Mouse (Mus musculus): Measurements from ENCODE around the gene Casp3. TPM values are rescaled to one million over a fixed set of nuclear protein-coding genes. Genes with fewer than 3 reads are reported as not detected.

The Casp3 gene
- polyA plus RNA-seq, 1 experiment from 2014 or later, result 89.8 TPM

GRCm38 (mm10) chr8:46585576-46585975 is 31.5 kb upstream of the Casp3 start:
- 48% methylated on average over 3 of the region's 3 CpGs for WGBS
- Histone ChIP-seq H3K9me3 (ENCODE audit: control insufficient read depth, low read length) (no peaks in the 10 kb centered on the region), H3K4me3 (ENCODE audit: low read length) (no peak overlapping the region), H3K4me1 (replicated peaks; ENCODE audit: control insufficient read depth, insufficient read depth, low read length) (no peaks in the 10 kb centered on the region), H3K27me3 (ENCODE audit: control insufficient read depth, insufficient read depth, low read depth, low read length) (no peaks in the 10 kb centered on the region), H3K27ac (ENCODE audit: low read length) (no peak overlapping the region), H3K36me3 (ENCODE audit: control insufficient read depth, insufficient read depth, low read length) (peaks cover 2% of the 10 kb centered on the region; the same call in 1 of the 2 replicates), H3K4me2 (ENCODE audit: low read depth, low read length) (no peak overlapping the region), H3K9ac (ENCODE audit: low read length) (no peak overlapping the region)
- ATAC-seq (ENCODE audit: low read depth), result no peak

- WGBS, result 78% methylated on average over 5 of the region's 5 CpGs
- Histone ChIP-seq H3K27ac (ENCODE audit: low read length) (no peak overlapping the region), H3K4me2 (ENCODE audit: low read depth, low read length) (no peak overlapping the region), H3K27me3 (ENCODE audit: control insufficient read depth, insufficient read depth, low read depth, low read length) (no peaks in the 10 kb centered on the region), H3K4me3 (ENCODE audit: low read length) (no peak overlapping the region), H3K9ac (ENCODE audit: low read length) (no peak overlapping the region), H3K9me3 (ENCODE audit: control insufficient read depth, low read length) (no peaks in the 10 kb centered on the region), H3K36me3 (ENCODE audit: control insufficient read depth, insufficient read depth, low read length) (no peaks in the 10 kb centered on the region), H3K4me1 (replicated peaks; ENCODE audit: control insufficient read depth, insufficient read depth, low read length) (no peaks in the 10 kb centered on the region)
- no peak for ATAC-seq (ENCODE audit: low read depth)
Observed at GRCm38 (mm10) chr8:46587911-46588310, 29.2 kb upstream of the Casp3 start.

- Histone ChIP-seq H3K4me3 (ENCODE audit: low read length) (no peak overlapping the region), H3K27me3 (ENCODE audit: control insufficient read depth, insufficient read depth, low read depth, low read length) (no peaks in the 10 kb centered on the region), H3K4me2 (ENCODE audit: low read depth, low read length) (no peak overlapping the region), H3K4me1 (replicated peaks; ENCODE audit: control insufficient read depth, insufficient read depth, low read length) (no peaks in the 10 kb centered on the region), H3K9me3 (ENCODE audit: control insufficient read depth, low read length) (no peaks in the 10 kb centered on the region), H3K27ac (ENCODE audit: low read length) (no peak overlapping the region), H3K9ac (ENCODE audit: low read length) (no peak overlapping the region), H3K36me3 (ENCODE audit: control insufficient read depth, insufficient read depth, low read length) (no peaks in the 10 kb centered on the region)
- 91% methylated on average over 2 of the region's 2 CpGs for WGBS
- no peak for ATAC-seq (ENCODE audit: low read depth)
Observed at GRCm38 (mm10) chr8:46588663-46589062, 28.4 kb upstream of the Casp3 start.

- Histone ChIP-seq H3K9ac (ENCODE audit: low read length) (no peak overlapping the region), H3K36me3 (ENCODE audit: control insufficient read depth, insufficient read depth, low read length) (no peaks in the 10 kb centered on the region), H3K9me3 (ENCODE audit: control insufficient read depth, low read length) (no peaks in the 10 kb centered on the region), H3K27me3 (ENCODE audit: control insufficient read depth, insufficient read depth, low read depth, low read length) (no peaks in the 10 kb centered on the region), H3K4me2 (ENCODE audit: low read depth, low read length) (no peak overlapping the region), H3K4me3 (ENCODE audit: low read length) (no peak overlapping the region), H3K27ac (ENCODE audit: low read length) (no peak overlapping the region), H3K4me1 (replicated peaks; ENCODE audit: control insufficient read depth, insufficient read depth, low read length) (no peaks in the 10 kb centered on the region)
- ATAC-seq (ENCODE audit: low read depth), result no peak; the same call in 1 of the 2 replicates
- 78% methylated on average over 8 of the region's 8 CpGs for WGBS
Observed at GRCm38 (mm10) chr8:46593067-46593466, 24.0 kb upstream of the Casp3 start.

GRCm38 (mm10) chr8:46593772-46594171 is 23.3 kb upstream of the Casp3 start:
- no peak overlapping the region for H3K9ac ChIP-seq (ENCODE audit: low read length)
- H3K4me3 ChIP-seq (ENCODE audit: low read length), result no peak overlapping the region
- 70% methylated on average over 2 of the region's 2 CpGs for WGBS
- no peak overlapping the region for H3K4me2 ChIP-seq (ENCODE audit: low read depth, low read length)
- ATAC-seq (ENCODE audit: low read depth), result no peak; the same call in 1 of the 2 replicates
- no peaks in the 10 kb centered on the region for H3K36me3 ChIP-seq (ENCODE audit: control insufficient read depth, insufficient read depth, low read length)
- no peaks in the 10 kb centered on the region for H3K4me1 ChIP-seq (replicated peaks; ENCODE audit: control insufficient read depth, insufficient read depth, low read length)
- no peaks in the 10 kb centered on the region for H3K9me3 ChIP-seq (ENCODE audit: control insufficient read depth, low read length)
- no peak overlapping the region for H3K27ac ChIP-seq (ENCODE audit: low read length)
- no peaks in the 10 kb centered on the region for H3K27me3 ChIP-seq (ENCODE audit: control insufficient read depth, insufficient read depth, low read depth, low read length)

GRCm38 (mm10) chr8:46595593-46595992 is 21.5 kb upstream of the Casp3 start:
- H3K36me3 ChIP-seq (ENCODE audit: control insufficient read depth, insufficient read depth, low read length), result no peaks in the 10 kb centered on the region
- ATAC-seq (ENCODE audit: low read depth), result no peak
- WGBS, result 83% methylated on average over 2 of the region's 2 CpGs
- no peak overlapping the region for H3K27ac ChIP-seq (ENCODE audit: low read length)
- H3K9ac ChIP-seq (ENCODE audit: low read length), result no peak overlapping the region
- no peak overlapping the region for H3K4me2 ChIP-seq (ENCODE audit: low read depth, low read length)
- no peaks in the 10 kb centered on the region for H3K9me3 ChIP-seq (ENCODE audit: control insufficient read depth, low read length)
- H3K4me3 ChIP-seq (ENCODE audit: low read length), result no peak overlapping the region
- H3K27me3 ChIP-seq (ENCODE audit: control insufficient read depth, insufficient read depth, low read depth, low read length), result no peaks in the 10 kb centered on the region
- no peaks in the 10 kb centered on the region for H3K4me1 ChIP-seq (replicated peaks; ENCODE audit: control insufficient read depth, insufficient read depth, low read length)

- no peak overlapping the region for H3K4me3 ChIP-seq (ENCODE audit: low read length)
- H3K9ac ChIP-seq (ENCODE audit: low read length), result no peak overlapping the region
- ATAC-seq (ENCODE audit: low read depth), result no peak
- 89% methylated on average over 2 of the region's 2 CpGs for WGBS
- H3K9me3 ChIP-seq (ENCODE audit: control insufficient read depth, low read length), result no peaks in the 10 kb centered on the region
- H3K27me3 ChIP-seq (ENCODE audit: control insufficient read depth, insufficient read depth, low read depth, low read length), result no peaks in the 10 kb centered on the region
- no peaks in the 10 kb centered on the region for H3K36me3 ChIP-seq (ENCODE audit: control insufficient read depth, insufficient read depth, low read length)
- no peaks in the 10 kb centered on the region for H3K4me1 ChIP-seq (replicated peaks; ENCODE audit: control insufficient read depth, insufficient read depth, low read length)
- H3K27ac ChIP-seq (ENCODE audit: low read length), result no peak overlapping the region
- H3K4me2 ChIP-seq (ENCODE audit: low read depth, low read length), result no peak overlapping the region
Observed at GRCm38 (mm10) chr8:46596530-46596929, 20.6 kb upstream of the Casp3 start.

GRCm38 (mm10) chr8:46597411-46597810 is 19.7 kb upstream of the Casp3 start:
- no peak overlapping the region for H3K4me3 ChIP-seq (ENCODE audit: low read length)
- H3K4me2 ChIP-seq (ENCODE audit: low read depth, low read length), result no peak overlapping the region
- no peaks in the 10 kb centered on the region for H3K9me3 ChIP-seq (ENCODE audit: control insufficient read depth, low read length)
- no peaks in the 10 kb centered on the region for H3K4me1 ChIP-seq (replicated peaks; ENCODE audit: control insufficient read depth, insufficient read depth, low read length)
- H3K36me3 ChIP-seq (ENCODE audit: control insufficient read depth, insufficient read depth, low read length), result no peaks in the 10 kb centered on the region
- H3K27me3 ChIP-seq (ENCODE audit: control insufficient read depth, insufficient read depth, low read depth, low read length), result no peaks in the 10 kb centered on the region
- H3K9ac ChIP-seq (ENCODE audit: low read length), result no peak overlapping the region
- no peak overlapping the region for H3K27ac ChIP-seq (ENCODE audit: low read length)
- no peak for ATAC-seq (ENCODE audit: low read depth)
- WGBS, result 47% methylated on average over 2 of the region's 2 CpGs

- WGBS, result 62% methylated on average over 2 of the region's 2 CpGs
- no peaks in the 10 kb centered on the region for H3K4me1 ChIP-seq (replicated peaks; ENCODE audit: control insufficient read depth, insufficient read depth, low read length)
- no peak for ATAC-seq (ENCODE audit: low read depth)
- no peaks in the 10 kb centered on the region for H3K27me3 ChIP-seq (ENCODE audit: control insufficient read depth, insufficient read depth, low read depth, low read length)
- no peak overlapping the region for H3K27ac ChIP-seq (ENCODE audit: low read length)
- H3K9me3 ChIP-seq (ENCODE audit: control insufficient read depth, low read length), result no peaks in the 10 kb centered on the region
- no peaks in the 10 kb centered on the region for H3K36me3 ChIP-seq (ENCODE audit: control insufficient read depth, insufficient read depth, low read length)
- H3K4me2 ChIP-seq (ENCODE audit: low read depth, low read length), result no peak overlapping the region
- no peak overlapping the region for H3K4me3 ChIP-seq (ENCODE audit: low read length)
- no peak overlapping the region for H3K9ac ChIP-seq (ENCODE audit: low read length)
Observed at GRCm38 (mm10) chr8:46598114-46598513, 19.0 kb upstream of the Casp3 start.

GRCm38 (mm10) chr8:46598753-46599152 is 18.3 kb upstream of the Casp3 start:
- no peaks in the 10 kb centered on the region for H3K27me3 ChIP-seq (ENCODE audit: control insufficient read depth, insufficient read depth, low read depth, low read length)
- 93% methylated on average over 5 of the region's 5 CpGs for WGBS
- H3K4me3 ChIP-seq (ENCODE audit: low read length), result no peak overlapping the region
- no peak for ATAC-seq (ENCODE audit: low read depth)
- H3K9ac ChIP-seq (ENCODE audit: low read length), result no peak overlapping the region
- no peaks in the 10 kb centered on the region for H3K4me1 ChIP-seq (replicated peaks; ENCODE audit: control insufficient read depth, insufficient read depth, low read length)
- no peaks in the 10 kb centered on the region for H3K36me3 ChIP-seq (ENCODE audit: control insufficient read depth, insufficient read depth, low read length)
- no peak overlapping the region for H3K27ac ChIP-seq (ENCODE audit: low read length)
- no peak overlapping the region for H3K4me2 ChIP-seq (ENCODE audit: low read depth, low read length)
- H3K9me3 ChIP-seq (ENCODE audit: control insufficient read depth, low read length), result no peaks in the 10 kb centered on the region

Data from lung, embryonic 16.5 days (tissue).